Mouse (Mus musculus) layer of hippocampus, postnatal 10 days (tissue): ENCODE results near the gene Flvcr2. TPM values are rescaled to one million over a fixed set of nuclear protein-coding genes. Genes with fewer than 3 reads are reported as not detected.
A peak's percentile ranks its signal among the peaks of the same experiment; 100 is the strongest.

Source experiments
- DNase-seq, 2 experiments: peaks; one replicate each; pipeline ENCODE4 v3.0.0; 2021; ENCODE audit warnings: low spot score in 2 of 2
- microRNA-seq, 2 experiments: library from miRNA; unstranded; fragments of <30 nt; microRNA quantifications; one replicate each; pipeline ENCODE4 v1.2.0; 2021
- total RNA-seq, 2 experiments: library from RNA; stranded (reverse); gene quantifications; 2 replicates each; pipeline ENCODE4 v1.2.3; 2021

Flvcr2 gene
- total RNA-seq, 2 experiments from 2014 or later = 2.8 to 3.0 TPM

DNA sequence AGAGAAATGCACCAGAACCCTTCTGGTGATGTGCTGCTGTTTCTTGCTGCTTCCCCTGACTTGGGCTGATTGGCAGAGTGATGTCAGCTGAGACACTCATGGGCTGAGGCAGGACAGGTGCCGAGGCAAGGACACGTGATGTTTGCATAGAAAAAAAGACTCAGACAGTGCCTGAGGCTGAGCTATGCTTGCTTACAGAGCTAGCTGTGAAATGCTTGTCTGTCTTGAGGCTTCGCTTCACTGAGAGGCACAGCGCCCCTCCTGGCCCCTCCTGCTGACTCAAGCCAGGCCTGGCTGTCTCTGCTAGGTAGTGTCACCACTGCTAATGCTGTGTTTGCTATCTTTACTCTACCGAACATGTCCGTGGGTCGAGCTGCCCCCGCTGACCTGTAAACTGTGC is 104.3 kb downstream of the Flvcr2 start:
- no peak for DNase-seq

DNA sequence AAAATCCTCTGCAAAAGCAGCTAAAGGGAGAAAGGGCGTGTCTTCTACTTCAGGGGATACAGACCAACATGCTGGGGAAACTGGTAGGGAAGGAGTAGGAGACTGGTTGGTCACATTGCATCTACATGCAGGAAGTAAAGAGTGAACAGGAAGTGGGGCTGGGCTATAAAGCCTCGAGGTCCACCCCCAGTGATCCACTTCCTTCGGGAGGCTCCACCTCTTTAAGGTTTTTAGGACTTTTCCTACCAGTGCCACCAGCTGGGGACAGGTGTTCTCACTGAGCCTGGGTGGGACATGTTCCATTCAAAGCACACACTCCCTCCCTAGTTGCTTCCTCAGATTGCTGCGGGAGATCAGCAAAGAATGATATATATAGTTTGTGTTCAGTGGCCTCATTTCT is 107.5 kb downstream of the Flvcr2 start:
- DNase-seq = no peak

DNA sequence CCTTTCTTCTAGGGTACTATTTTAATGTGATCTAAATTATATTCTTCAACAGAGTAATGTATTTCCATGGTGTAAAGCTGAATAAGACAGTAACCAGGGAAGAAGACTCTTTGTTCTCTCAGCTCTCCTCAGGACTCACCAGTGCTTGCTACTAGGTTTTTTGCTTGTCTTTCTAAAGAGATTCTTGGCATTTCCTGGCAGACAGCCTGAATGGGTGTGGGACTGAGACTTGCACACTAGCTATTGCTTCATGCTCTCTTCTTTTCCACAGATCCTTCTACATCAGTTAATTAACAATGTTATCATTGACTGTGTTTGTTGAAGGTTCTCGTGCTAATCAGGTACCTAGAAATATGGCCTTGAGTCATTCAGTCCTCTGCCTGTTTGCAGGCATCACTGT is 107.9 kb downstream of the Flvcr2 start:
- DNase-seq = no peak

DNA sequence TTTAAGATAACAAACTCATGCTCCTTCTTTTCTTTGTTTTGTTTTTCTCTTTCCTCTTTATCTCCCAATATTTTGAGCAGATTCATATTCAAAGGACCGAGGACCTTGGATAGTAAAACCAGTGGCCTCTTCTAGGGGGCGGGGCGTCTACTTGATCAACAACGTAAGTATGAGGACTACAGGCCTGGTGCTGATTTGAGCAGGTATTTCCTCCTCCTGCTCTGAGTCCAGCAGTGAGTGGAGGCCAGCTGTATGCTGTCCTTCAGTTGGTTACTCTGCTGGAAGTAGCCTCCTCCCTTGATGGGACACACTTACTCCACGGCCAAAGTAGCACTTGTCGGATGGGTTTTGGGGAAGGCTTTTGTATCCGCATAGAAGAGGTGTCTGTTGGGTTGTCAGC is 111.0 kb downstream of the Flvcr2 start:
- no peak for DNase-seq

DNA sequence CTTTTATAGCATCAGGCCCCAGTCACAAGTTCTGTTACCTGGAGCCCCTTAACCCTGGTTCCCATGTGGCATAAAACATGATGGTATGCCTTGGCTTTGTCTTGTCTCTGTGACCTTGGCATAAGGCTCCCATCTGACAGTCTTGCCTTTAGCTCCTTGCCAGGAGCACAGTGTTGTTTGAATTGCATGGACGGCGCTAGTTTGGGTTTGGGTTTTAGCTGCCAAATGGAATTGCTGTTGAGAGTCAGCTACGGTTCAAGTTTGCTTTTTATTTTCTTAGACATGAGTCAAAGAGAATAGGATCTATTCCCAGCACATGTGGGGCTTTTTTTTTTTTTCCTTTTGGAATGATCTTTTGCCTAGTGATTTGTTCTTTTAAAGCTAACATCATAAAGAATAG is 112.8 kb downstream of the Flvcr2 start:
- DNase-seq = no peak

DNA sequence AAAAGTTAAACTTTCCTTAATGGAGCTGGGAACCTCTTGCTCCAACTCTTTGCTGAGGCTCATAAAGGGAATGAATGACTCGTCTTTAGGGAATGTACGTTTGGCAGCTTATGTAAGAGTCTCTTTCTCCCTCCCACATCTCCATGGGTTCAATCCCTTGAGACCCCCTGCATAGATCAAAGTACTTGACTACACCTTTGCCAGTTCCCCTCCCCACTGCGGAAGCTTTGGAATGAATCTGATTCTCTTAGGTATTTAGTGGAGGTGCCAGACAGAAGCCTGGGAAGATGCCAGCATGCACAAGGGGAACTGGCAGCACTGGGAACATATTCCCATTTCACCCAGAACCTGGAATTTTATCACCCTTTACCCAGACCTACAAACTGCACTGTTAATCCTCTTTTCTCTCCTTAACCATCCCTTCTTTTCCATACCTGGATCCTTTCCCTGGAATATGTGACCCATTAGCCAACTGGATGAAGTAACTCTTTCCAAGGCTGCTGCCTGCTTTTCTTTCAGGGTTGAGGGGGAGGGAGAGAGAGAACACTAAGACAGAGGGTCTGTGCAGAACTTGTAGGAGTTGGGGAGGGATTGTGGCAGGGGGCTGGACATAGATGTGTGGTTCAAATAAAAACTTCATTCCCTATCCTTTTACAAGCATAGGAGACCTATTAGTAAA is 113.3 kb downstream of the Flvcr2 start:
- DNase-seq = peak in 1 of 2 experiments; percentile 23

DNA sequence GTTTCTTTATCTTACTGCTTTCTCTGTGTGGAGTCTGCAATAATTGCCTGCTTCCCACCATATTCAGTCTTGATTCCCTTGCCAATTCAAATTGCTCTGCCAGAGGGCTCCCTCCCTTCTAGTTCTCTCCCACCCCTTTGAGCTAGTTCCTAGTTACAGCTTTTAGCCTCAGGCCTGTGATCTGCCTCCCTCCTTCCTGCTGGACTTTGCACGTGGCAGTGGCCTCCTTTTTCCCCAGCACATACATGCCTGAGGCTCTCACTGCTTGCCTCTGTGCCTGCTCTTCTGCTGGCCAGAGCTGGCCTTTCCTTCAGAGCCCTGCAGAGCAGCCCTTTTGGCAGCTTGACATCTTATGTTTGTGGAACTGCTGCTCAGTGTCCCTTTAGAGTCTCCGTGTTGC is 116.2 kb downstream of the Flvcr2 start:
- peak in 1 of 2 experiments; percentile 22 for DNase-seq

Small RNAs within 50 kb of the gene (microRNA-seq; reads per million reads assigned to microRNA genes)
- gene Gm47285 = 0 reads per million in 2 experiments

Other genes with a start within 250 kb of the Flvcr2 start
- 10 to 100 TPM; 21.4 to 22.8 TPM for gene Jdp2, start 147.5 kb upstream of the Flvcr2 start, total RNA-seq
- under 1 TPM in 1 of 2 experiments, not detected in 1; 0.96 TPM for gene Batf, start 59.9 kb upstream of the Flvcr2 start, total RNA-seq
- 10 to 100 TPM; 70.3 to 73.2 TPM for gene Erg28, start 78.0 kb downstream of the Flvcr2 start, total RNA-seq
- gene Ttll5, start 78.1 kb downstream of the Flvcr2 start, total RNA-seq = 10 to 100 TPM; 40.3 to 41.3 TPM